Mouse (Mus musculus) embryonic fibroblast, embryonic 13.5 days (primary cell): ENCODE data around the gene Mpig6b. TPM values are rescaled to one million over a fixed set of nuclear protein-coding genes. Genes with fewer than 3 reads are reported as not detected.

Experiments
- H3K27ac ChIP-seq: 2 replicates; pipeline ENCODE4 v1.5.1; 2012; ENCODE audit warnings: low read length, control low read depth, inconsistent platforms; ENCODE audit not compliant: insufficient read depth
- H3K4me1 ChIP-seq: 2 replicates; pipeline ENCODE4 v1.6.1; 2011; ENCODE audit warnings: low read length; ENCODE audit not compliant: control insufficient read depth, insufficient read depth
- H3K4me3 ChIP-seq: 2 replicates; pipeline ENCODE4 v1.5.1; 2011; ENCODE audit warnings: mild to moderate bottlenecking, control low read depth, low read length; ENCODE audit not compliant: insufficient read depth
- CTCF ChIP-seq: IDR thresholded peaks from 2 replicates; pipeline ENCODE4 v1.5.1; 2011; ENCODE audit warnings: mild to moderate bottlenecking, control low read depth, low read length, moderate library complexity, borderline replicate concordance; ENCODE audit not compliant: insufficient read depth
- POLR2A ChIP-seq: IDR thresholded peaks from 2 replicates; pipeline ENCODE4 v1.6.1; 2011; ENCODE audit warnings: low read depth, mild to moderate bottlenecking, control low read depth, low read length, moderate library complexity
- polyA plus RNA-seq: library from polyadenylated mRNA; stranded (reverse); fragments of >200 nt; gene quantifications from 2 replicates; pipeline ENCODE4 v1.2.4, GENCODE M21; 2011; ENCODE audit warnings: low read depth; ENCODE audit not compliant: missing spikeins, insufficient read length

Gene Mpig6b
- polyA plus RNA-seq, 1 experiment: not detected

- Histone ChIP-seq H3K4me3 (no peak overlapping the region), H3K27ac (no peak overlapping the region), H3K4me1 (no peaks in the 10 kb centered on the region)
- no peak for TF ChIP-seq CTCF
Observed at GRCm38 (mm10) chr17:35021842-35022477, 44.0 kb downstream of the Mpig6b start.

DNA sequence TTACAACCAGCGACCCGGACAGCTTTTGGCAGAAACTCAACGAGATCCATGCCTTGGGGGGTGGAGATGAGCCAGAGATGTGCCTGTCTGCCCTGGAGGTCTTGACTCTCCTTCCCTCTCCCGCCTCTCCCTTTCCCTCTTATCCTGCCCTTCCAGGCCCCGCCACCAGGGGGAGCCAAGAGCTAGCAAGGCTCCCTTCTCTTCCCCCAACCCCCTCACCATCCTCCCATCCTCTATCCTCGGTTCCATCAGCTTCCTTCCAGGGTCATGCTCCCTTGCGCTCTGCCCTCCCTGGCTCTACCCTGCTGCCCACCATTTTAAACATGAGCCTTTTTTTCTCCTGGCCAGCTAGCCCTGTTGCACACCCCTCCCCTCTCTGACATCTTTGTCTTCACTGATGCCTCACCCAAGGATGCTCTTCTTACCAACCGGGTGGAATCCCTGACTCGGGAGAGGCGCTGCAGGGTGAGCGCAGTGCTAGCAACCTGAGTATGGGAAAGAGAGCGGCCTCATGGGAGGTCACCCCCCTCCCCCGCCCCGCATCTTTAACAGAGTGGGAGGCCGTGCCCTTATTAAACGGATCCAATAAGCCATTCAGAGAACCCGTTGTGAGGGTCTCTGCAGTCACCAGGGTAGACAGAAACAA lies 44.7 kb downstream of the Mpig6b start:
- no peak for TF ChIP-seq POLR2A
- TF ChIP-seq CTCF: peak; percentile 93
- Histone ChIP-seq H3K4me1 (no peaks in the 10 kb centered on the region), H3K4me3 (no peak overlapping the region), H3K27ac (no peak overlapping the region)

DNA sequence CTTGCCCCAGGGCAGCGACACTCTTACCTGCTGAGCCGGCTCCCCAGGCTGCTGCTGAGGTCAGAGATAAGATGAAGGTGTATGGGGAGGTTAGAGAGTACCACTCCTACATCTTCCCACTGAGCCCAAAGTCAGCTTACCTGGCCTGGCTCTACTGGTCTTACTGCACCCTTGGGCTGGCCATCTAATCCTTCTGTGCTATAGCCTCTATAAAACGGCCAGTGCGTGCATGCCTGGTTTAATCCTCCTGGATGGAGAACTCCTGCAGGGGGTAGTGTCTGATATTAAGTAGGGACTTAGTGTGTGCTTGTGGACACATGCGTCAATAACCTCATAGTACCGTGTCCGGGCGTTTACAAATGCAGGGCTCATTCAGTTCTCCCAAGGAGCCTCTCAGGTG lies 45.4 kb downstream of the Mpig6b start:
- Histone ChIP-seq H3K27ac (no peak overlapping the region), H3K4me3 (no peak overlapping the region), H3K4me1 (no peaks in the 10 kb centered on the region)
- TF ChIP-seq CTCF: no peak
- TF ChIP-seq POLR2A: no peak

GRCm38 (mm10) chr17:35019894-35020293 lies 46.1 kb downstream of the Mpig6b start:
- Histone ChIP-seq H3K4me1 (no peaks in the 10 kb centered on the region), H3K27ac (no peak overlapping the region), H3K4me3 (no peak overlapping the region)
- no peak for TF ChIP-seq POLR2A
- TF ChIP-seq CTCF: no peak

DNA sequence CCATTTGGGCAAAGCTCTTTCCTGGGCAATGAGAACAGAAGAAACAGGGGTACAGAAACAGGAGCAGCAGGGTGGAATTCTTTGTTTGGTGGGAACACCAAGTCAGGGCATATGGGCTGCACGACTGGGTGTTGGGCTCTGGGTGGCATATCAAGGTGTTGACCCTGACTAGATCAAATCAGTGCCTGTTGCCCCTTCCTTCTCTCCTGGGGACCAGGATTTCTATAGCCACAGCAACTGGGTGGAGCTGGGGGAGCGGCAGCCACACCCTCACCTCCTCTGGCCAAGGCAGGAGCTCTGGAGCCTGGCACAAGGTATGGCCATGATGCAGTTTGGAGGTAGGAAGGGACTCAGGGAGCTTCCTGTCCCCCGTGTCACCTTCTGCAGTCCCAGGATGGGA lies 47.8 kb downstream of the Mpig6b start:
- Histone ChIP-seq H3K4me1 (no peaks in the 10 kb centered on the region), H3K27ac (no peak overlapping the region), H3K4me3 (no peak overlapping the region)
- no peak for TF ChIP-seq CTCF
- no peak for TF ChIP-seq POLR2A

- no peaks in the 10 kb centered on the region for H3K4me1 ChIP-seq
- H3K4me3 ChIP-seq: no peak overlapping the region
- no peak overlapping the region for H3K27ac ChIP-seq
- TF ChIP-seq POLR2A (no peak), CTCF (no peak)
Observed at GRCm38 (mm10) chr17:35017706-35018030, 48.3 kb downstream of the Mpig6b start.

DNA sequence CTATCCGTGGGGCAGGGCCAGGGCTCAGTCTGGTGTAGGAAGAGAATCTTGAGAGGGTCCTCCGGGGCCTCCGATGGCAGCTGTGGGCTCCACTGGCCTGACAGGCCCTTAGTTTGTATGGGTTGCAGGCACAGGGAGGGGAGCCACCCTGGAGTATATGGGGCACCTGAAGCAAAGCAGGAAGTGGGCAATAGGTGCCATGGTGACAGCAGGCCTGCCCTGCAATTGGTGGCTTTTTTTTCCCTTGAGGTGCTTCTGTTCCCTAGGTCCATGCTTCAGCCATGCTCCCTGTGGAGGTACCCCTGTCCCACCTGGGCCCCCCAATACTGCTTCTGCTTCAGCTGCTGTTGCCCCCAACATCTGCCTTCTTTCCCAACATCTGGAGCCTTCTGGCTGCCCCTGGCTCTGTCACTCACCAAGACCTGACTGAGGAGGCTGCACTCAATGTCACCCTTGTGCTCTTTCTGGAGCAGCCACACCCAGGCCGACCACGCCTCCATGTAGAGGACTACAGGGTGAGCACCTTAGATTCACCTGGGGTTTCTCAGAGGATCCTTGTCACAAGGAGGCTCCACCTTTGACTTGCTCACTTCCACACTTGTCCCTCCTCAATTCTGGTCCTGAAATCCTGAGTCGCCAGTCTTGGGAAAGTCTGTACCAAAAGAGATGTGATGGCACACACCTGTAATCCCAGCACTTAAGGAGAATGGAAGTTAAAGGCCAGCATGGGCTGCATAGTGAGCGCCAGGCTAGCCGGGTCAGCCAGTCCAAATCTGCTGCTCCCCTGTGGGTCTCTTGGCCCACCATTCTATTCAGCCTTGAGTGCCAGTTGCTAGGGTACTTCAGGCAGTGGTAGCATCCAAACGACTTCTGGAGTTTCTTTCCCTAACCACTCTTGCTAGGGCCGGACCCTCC lies 48.9 kb downstream of the Mpig6b start:
- no peak for TF ChIP-seq POLR2A
- TF ChIP-seq CTCF: no peak
- Histone ChIP-seq H3K4me1 (no peaks in the 10 kb centered on the region), H3K27ac (no peak overlapping the region), H3K4me3 (no peak overlapping the region)

- TF ChIP-seq CTCF (no peak), POLR2A (no peak)
- Histone ChIP-seq H3K4me3 (no peak within 1 kb of the TSS), H3K27ac (no peak within 1 kb of the TSS), H3K4me1 (no peaks in the 10 kb centered on the region)
Observed at GRCm38 (mm10) chr17:35016376-35016775, 49.6 kb downstream of the Mpig6b start, which contains the start of gene Vwa7. Vwa7 (plus strand) TSS chr17:35016579.

DNA sequence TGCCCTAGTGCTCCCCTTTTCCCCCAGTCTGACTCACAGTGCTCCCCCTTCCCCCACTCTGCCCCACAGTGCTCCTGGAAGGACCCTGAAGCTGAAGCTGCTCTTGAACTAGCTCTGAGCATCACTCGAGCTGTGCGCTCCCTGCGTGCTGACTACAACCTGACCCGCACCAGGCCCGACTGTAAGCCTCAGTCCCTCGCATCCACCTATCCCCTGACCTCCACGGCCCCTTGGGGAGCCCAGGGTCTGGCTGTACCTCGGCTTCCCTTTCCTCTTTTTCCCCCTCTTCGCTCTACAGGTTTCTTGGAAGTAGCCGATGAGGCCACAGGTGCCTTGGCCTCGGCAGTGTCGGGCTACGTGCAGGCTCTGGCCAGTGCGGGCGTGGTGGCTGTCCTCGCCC lies 50.7 kb downstream of the Mpig6b start:
- TF ChIP-seq CTCF (no peak), POLR2A (no peak)
- no peak overlapping the region for H3K27ac ChIP-seq
- no peak overlapping the region for H3K4me3 ChIP-seq
- H3K4me1 ChIP-seq: no peaks in the 10 kb centered on the region

DNA sequence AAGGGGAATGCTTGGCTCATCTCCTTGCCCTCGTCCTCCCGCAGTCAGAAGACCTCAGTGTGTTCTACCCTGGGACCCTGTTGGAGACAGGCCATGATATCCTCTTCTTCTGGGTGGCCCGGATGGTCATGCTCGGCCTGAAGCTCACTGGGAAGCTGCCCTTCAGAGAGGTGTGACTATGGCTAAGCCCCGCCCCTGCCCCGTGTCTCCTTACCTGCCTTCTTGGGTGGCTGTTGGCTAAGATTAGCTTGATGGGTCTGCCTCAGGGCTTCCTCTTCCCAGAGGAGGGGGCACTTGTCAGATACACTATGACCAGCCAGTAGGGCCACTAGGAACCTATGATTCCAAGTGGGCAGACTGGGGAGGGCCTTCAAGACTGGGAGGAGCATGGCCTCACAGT lies 52.8 kb downstream of the Mpig6b start:
- TF ChIP-seq CTCF: no peak
- no peak for TF ChIP-seq POLR2A
- Histone ChIP-seq H3K4me1 (no peaks in the 10 kb centered on the region), H3K4me3 (no peak overlapping the region), H3K27ac (no peak overlapping the region)

Other genes starting within 250 kb of the Mpig6b start
- gene Stk19, start 229.2 kb downstream of the Mpig6b start, polyA plus RNA-seq: 17.9 and 19.2 TPM in 2 replicates
- gene Dxo, start 229.2 kb downstream of the Mpig6b start, polyA plus RNA-seq: 21.9 and 25.0 TPM in 2 replicates
- 25.6 and 27.7 TPM in 2 replicates for gene Skiv2l, start 216.0 kb downstream of the Mpig6b start, polyA plus RNA-seq
- gene Nelfe, start 215.8 kb downstream of the Mpig6b start, polyA plus RNA-seq: 31.5 and 34.7 TPM in 2 replicates
- 0.26 TPM in 1 of 2 replicates, not detected in the other for gene Cfb, start 203.7 kb downstream of the Mpig6b start, polyA plus RNA-seq
- 12.3 and 16.2 TPM in 2 replicates for gene Zbtb12, start 186.7 kb downstream of the Mpig6b start, polyA plus RNA-seq
- 0.58 TPM in 1 of 2 replicates, not detected in the other for gene Gm20547, start 184.1 kb downstream of the Mpig6b start, polyA plus RNA-seq
- gene C2, start 167.9 kb downstream of the Mpig6b start, polyA plus RNA-seq: 3.0 and 6.6 TPM in 2 replicates
- 84.7 and 94.2 TPM in 2 replicates for gene Ehmt2, start 167.7 kb downstream of the Mpig6b start, polyA plus RNA-seq
- gene Slc44a4, start 151.7 kb downstream of the Mpig6b start, polyA plus RNA-seq: not detected in 2 replicates
- gene Neu1, start 134.9 kb downstream of the Mpig6b start, polyA plus RNA-seq: 10.0 and 11.3 TPM in 2 replicates
- 20.9 and 36.6 TPM in 2 replicates for gene Hspa1b, start 106.9 kb downstream of the Mpig6b start, polyA plus RNA-seq
- not detected in 2 replicates for gene Gm20481, start 96.3 kb downstream of the Mpig6b start, polyA plus RNA-seq
- 6.0 and 6.5 TPM in 2 replicates for gene Hspa1a, start 94.0 kb downstream of the Mpig6b start, polyA plus RNA-seq
- gene Hspa1l, start 93.5 kb downstream of the Mpig6b start, polyA plus RNA-seq: not detected in 2 replicates
- gene Lsm2, start 84.3 kb downstream of the Mpig6b start, polyA plus RNA-seq: 74.8 and 93.3 TPM in 2 replicates
- 81.3 and 85.7 TPM in 2 replicates for gene Vars, start 65.2 kb downstream of the Mpig6b start, polyA plus RNA-seq
- gene Vwa7, start 49.6 kb downstream of the Mpig6b start, polyA plus RNA-seq: 0.12 and 0.26 TPM in 2 replicates
- not detected in 2 replicates for gene Sapcd1, start 38.2 kb downstream of the Mpig6b start, polyA plus RNA-seq
- gene Msh5, start 19.4 kb downstream of the Mpig6b start, polyA plus RNA-seq: 1.2 and 2.8 TPM in 2 replicates
- gene Clic1, start 16.2 kb downstream of the Mpig6b start, polyA plus RNA-seq: 266 and 360 TPM in 2 replicates
- 46.4 and 52.8 TPM in 2 replicates for gene Ddah2, start 7.1 kb downstream of the Mpig6b start, polyA plus RNA-seq
- gene Ly6g6c, start 796 bp downstream of the Mpig6b start, polyA plus RNA-seq: not detected in 2 replicates
- gene Ly6g6e, start 10.7 kb upstream of the Mpig6b start, polyA plus RNA-seq: not detected in 2 replicates
- not detected in 2 replicates for gene Ly6g6d, start 11.9 kb upstream of the Mpig6b start, polyA plus RNA-seq
- not detected in 2 replicates for gene Ly6g6f, start 19.4 kb upstream of the Mpig6b start, polyA plus RNA-seq
- gene Abhd16a, start 23.1 kb upstream of the Mpig6b start, polyA plus RNA-seq: 31.8 and 33.9 TPM in 2 replicates
- gene Ly6g5c, start 42.1 kb upstream of the Mpig6b start, polyA plus RNA-seq: not detected in 2 replicates
- 0.74 TPM in 1 of 2 replicates, not detected in the other for gene Ly6g5b, start 49.2 kb upstream of the Mpig6b start, polyA plus RNA-seq
- gene Gpank1, start 55.3 kb upstream of the Mpig6b start, polyA plus RNA-seq: 8.9 and 10.2 TPM in 2 replicates
- 164 and 169 TPM in 2 replicates for gene Csnk2b, start 55.9 kb upstream of the Mpig6b start, polyA plus RNA-seq
- gene D17H6S53E, start 60.2 kb upstream of the Mpig6b start, polyA plus RNA-seq: 16.1 and 18.4 TPM in 2 replicates
- gene Apom, start 65.9 kb upstream of the Mpig6b start, polyA plus RNA-seq: 0.48 TPM in 1 of 2 replicates, not detected in the other
- gene Bag6, start 69.0 kb upstream of the Mpig6b start, polyA plus RNA-seq: 193 and 196 TPM in 2 replicates
- gene Prrc2a, start 98.7 kb upstream of the Mpig6b start, polyA plus RNA-seq: 174 and 183 TPM in 2 replicates
- not detected in 2 replicates for gene Aif1, start 109.9 kb upstream of the Mpig6b start, polyA plus RNA-seq
- gene Lst1, start 122.3 kb upstream of the Mpig6b start, polyA plus RNA-seq: 2.5 and 3.5 TPM in 2 replicates
- gene Ltb, start 128.3 kb upstream of the Mpig6b start, polyA plus RNA-seq: not detected in 2 replicates
- 0.35 TPM in 1 of 2 replicates, not detected in the other for gene Tnf, start 135.8 kb upstream of the Mpig6b start, polyA plus RNA-seq
- gene Lta, start 139.2 kb upstream of the Mpig6b start, polyA plus RNA-seq: not detected in 2 replicates
- gene Gm16181, start 154.7 kb upstream of the Mpig6b start, polyA plus RNA-seq: not detected in 2 replicates
- gene Atp6v1g2, start 167.5 kb upstream of the Mpig6b start, polyA plus RNA-seq: 2.0 and 3.7 TPM in 2 replicates
- 7.9 and 10.1 TPM in 2 replicates for gene Nfkbil1, start 169.6 kb upstream of the Mpig6b start, polyA plus RNA-seq
- 182 and 227 TPM in 2 replicates for gene Ddx39b, start 175.6 kb upstream of the Mpig6b start, polyA plus RNA-seq
- gene H2-D1, start 196.5 kb upstream of the Mpig6b start, polyA plus RNA-seq: 98.1 and 108 TPM in 2 replicates